Mouse (Mus musculus) liver, embryonic 11.5 days (tissue): ENCODE data around the gene Tenm3. TPM values are rescaled to one million over a fixed set of nuclear protein-coding genes. Genes with fewer than 3 reads are reported as not detected.
A peak's percentile ranks its signal among the peaks of the same experiment; 100 is the strongest.

Source experiments
- ATAC-seq: fragments of 200-750 bp; cut with Nextera tagmentation; replicated peaks from 2 replicates; pipeline ENCODE4 v1.8.0; 2017; ENCODE audit warnings: moderate number of reproducible peaks, mild to moderate bottlenecking, moderate TSS enrichment, moderate library complexity; ENCODE audit not compliant: low FRiP score
- DNase-seq: peaks from one replicate; pipeline ENCODE4 v3.0.0-alpha.2; 2017; ENCODE audit warnings: low spot score
- H3K27ac ChIP-seq: fragments of 300-500 bp; sonication (generic); 2 replicates; pipeline ENCODE4 v1.5.1; 2014; ENCODE audit warnings: mild to moderate bottlenecking, low read depth, low read length, control low read depth
- H3K27me3 ChIP-seq: fragments of 300-500 bp; sonication (generic); replicated peaks from 2 replicates; pipeline ENCODE4 v1.6.1; 2014; ENCODE audit warnings: low read length, mixed read lengths; ENCODE audit not compliant: control insufficient read depth, insufficient read depth
- H3K36me3 ChIP-seq: fragments of 300-500 bp; sonication (generic); 2 replicates; pipeline ENCODE4 v1.6.1; 2014; ENCODE audit warnings: mild to moderate bottlenecking, low read length, moderate library complexity, mixed read lengths; ENCODE audit not compliant: control insufficient read depth, insufficient read depth
- H3K4me1 ChIP-seq: fragments of 300-500 bp; sonication (generic); replicated peaks from 2 replicates; pipeline ENCODE4 v1.6.1; 2014; ENCODE audit warnings: low read length, mixed read lengths; ENCODE audit not compliant: control insufficient read depth, insufficient read depth
- H3K4me2 ChIP-seq: fragments of 300-500 bp; sonication (generic); 2 replicates; pipeline ENCODE4 v1.6.1; 2014; ENCODE audit warnings: mild to moderate bottlenecking, control low read depth, moderate library complexity
- H3K4me3 ChIP-seq: fragments of 300-500 bp; sonication (generic); 2 replicates; pipeline ENCODE4 v1.5.1; 2014; ENCODE audit warnings: low read depth, low read length, control low read depth
- H3K9ac ChIP-seq: fragments of 300-500 bp; sonication (generic); 2 replicates; pipeline ENCODE4 v1.6.1; 2014; ENCODE audit warnings: low read depth, low read length, control low read depth
- H3K9me3 ChIP-seq: fragments of 300-500 bp; sonication (generic); 2 replicates; pipeline ENCODE4 v1.6.1; 2016; ENCODE audit warnings: low read length, inconsistent platforms, mixed read lengths; ENCODE audit not compliant: control insufficient read depth
- WGBS: fragments of 180-500 bp; shearing (Covaris S2); extraction: QIAGEN DNeasy Blood & Tissue Kit; methylation state at CpG from one replicate; pipeline ENCODE4 v1.1.7; 2014; 5-methylcytosine and 5-hydroxymethylcytosine counted together
- polyA plus RNA-seq: library from polyadenylated mRNA; unstranded; fragments of >200 nt; fragmentation: Nextera tagmentation; extraction: Ambion mirVana; gene quantifications from 2 replicates; pipeline ENCODE4 v1.2.1, GENCODE M21; 2014

The Tenm3 gene
- polyA plus RNA-seq, 1 experiment from 2014 or later, result 13.6 TPM

GRCm38 (mm10) chr8:48611934-48612512 is 231.7 kb downstream of the Tenm3 start:
- H3K9me3 ChIP-seq, result no peaks in the 10 kb centered on the region
- no peak overlapping the region for H3K9ac ChIP-seq
- H3K36me3 ChIP-seq, result no peaks in the 10 kb centered on the region
- ATAC-seq (no peak), DNase-seq (no peak)
- no peaks in the 10 kb centered on the region for H3K27me3 ChIP-seq
- no peaks in the 10 kb centered on the region for H3K4me1 ChIP-seq
- H3K4me2 ChIP-seq, result no peak overlapping the region
- no peak overlapping the region for H3K4me3 ChIP-seq
- 79% methylated on average over 10 of the region's 10 CpGs for WGBS
- no peak overlapping the region for H3K27ac ChIP-seq

- Histone ChIP-seq H3K27ac (no peak overlapping the region), H3K9ac (no peak overlapping the region), H3K27me3 (no peaks in the 10 kb centered on the region), H3K4me1 (no peaks in the 10 kb centered on the region), H3K4me2 (no peak overlapping the region), H3K9me3 (no peaks in the 10 kb centered on the region), H3K36me3 (no peaks in the 10 kb centered on the region), H3K4me3 (no peak overlapping the region)
- ATAC-seq, result no peak
- 83% methylated on average over 12 of the region's 12 CpGs for WGBS
- DNase-seq, result no peak
Measured at GRCm38 (mm10) chr8:48611126-48611525, 232.6 kb downstream of the Tenm3 start.

- H3K36me3 ChIP-seq, result no peaks in the 10 kb centered on the region
- H3K4me2 ChIP-seq, result no peak overlapping the region
- no peak overlapping the region for H3K4me3 ChIP-seq
- DNase-seq (no peak), ATAC-seq (no peak)
- 71% methylated on average over 6 of the region's 6 CpGs for WGBS
- no peaks in the 10 kb centered on the region for H3K27me3 ChIP-seq
- H3K27ac ChIP-seq, result no peak overlapping the region
- H3K9ac ChIP-seq, result no peak overlapping the region
- no peaks in the 10 kb centered on the region for H3K9me3 ChIP-seq
- H3K4me1 ChIP-seq, result no peaks in the 10 kb centered on the region
Measured at GRCm38 (mm10) chr8:48610316-48610715, 233.4 kb downstream of the Tenm3 start.

- ATAC-seq, result no peak
- Histone ChIP-seq H3K4me2 (no peak overlapping the region), H3K4me3 (no peak overlapping the region), H3K4me1 (no peaks in the 10 kb centered on the region), H3K9ac (no peak overlapping the region), H3K36me3 (no peaks in the 10 kb centered on the region), H3K9me3 (no peaks in the 10 kb centered on the region), H3K27me3 (no peaks in the 10 kb centered on the region), H3K27ac (no peak overlapping the region)
- DNase-seq, result no peak
- 75% methylated on average over 4 of the region's 4 CpGs for WGBS
Measured at GRCm38 (mm10) chr8:48609684-48610083, 234.1 kb downstream of the Tenm3 start.

GRCm38 (mm10) chr8:48604190-48604897 is 239.4 kb downstream of the Tenm3 start:
- H3K27ac ChIP-seq, result no peak overlapping the region
- no peak for ATAC-seq
- no peak overlapping the region for H3K4me2 ChIP-seq
- DNase-seq, result no peak
- H3K27me3 ChIP-seq, result no peaks in the 10 kb centered on the region
- no peaks in the 10 kb centered on the region for H3K4me1 ChIP-seq
- no peak overlapping the region for H3K9ac ChIP-seq
- WGBS, result 84% methylated on average over 10 of the region's 10 CpGs
- no peaks in the 10 kb centered on the region for H3K36me3 ChIP-seq
- no peaks in the 10 kb centered on the region for H3K9me3 ChIP-seq
- no peak overlapping the region for H3K4me3 ChIP-seq

- no peaks in the 10 kb centered on the region for H3K9me3 ChIP-seq
- no peaks in the 10 kb centered on the region for H3K4me1 ChIP-seq
- ATAC-seq (peak; percentile 61; the same call in 1 of the 2 replicates), DNase-seq (no peak)
- H3K9ac ChIP-seq, result no peak overlapping the region
- WGBS, result 80% methylated on average over 15 of the region's 15 CpGs
- no peaks in the 10 kb centered on the region for H3K27me3 ChIP-seq
- no peaks in the 10 kb centered on the region for H3K36me3 ChIP-seq
- H3K4me2 ChIP-seq, result no peak overlapping the region
- H3K27ac ChIP-seq, result no peak overlapping the region
- no peak overlapping the region for H3K4me3 ChIP-seq
Measured at GRCm38 (mm10) chr8:48603165-48603840, 240.4 kb downstream of the Tenm3 start.

- no peak for ATAC-seq
- Histone ChIP-seq H3K4me3 (no peak overlapping the region), H3K4me2 (no peak overlapping the region), H3K36me3 (no peaks in the 10 kb centered on the region), H3K9ac (no peak overlapping the region), H3K27me3 (no peaks in the 10 kb centered on the region), H3K27ac (no peak overlapping the region), H3K4me1 (no peaks in the 10 kb centered on the region), H3K9me3 (no peaks in the 10 kb centered on the region)
- WGBS, result 77% methylated on average over 4 of the region's 4 CpGs
- DNase-seq, result no peak
Measured at GRCm38 (mm10) chr8:48601621-48602020, 242.1 kb downstream of the Tenm3 start.

- H3K27me3 ChIP-seq, result no peaks in the 10 kb centered on the region
- no peaks in the 10 kb centered on the region; the same call in 1 of the 2 replicates for H3K4me1 ChIP-seq
- H3K4me3 ChIP-seq, result no peak overlapping the region
- ATAC-seq (no peak), DNase-seq (no peak)
- H3K4me2 ChIP-seq, result no peak overlapping the region
- no peaks in the 10 kb centered on the region for H3K9me3 ChIP-seq
- no peaks in the 10 kb centered on the region for H3K36me3 ChIP-seq
- H3K27ac ChIP-seq, result no peak overlapping the region
- WGBS, result 68% methylated on average over 4 of the region's 4 CpGs
- H3K9ac ChIP-seq, result no peak overlapping the region
Measured at GRCm38 (mm10) chr8:48599028-48599427, 244.7 kb downstream of the Tenm3 start.
